ENCODE assay signal across 7 mouse cellular contexts in genomic region chr11:57617526-57618264, GRCm38 (mm10). TPM values are rescaled to one million over a fixed set of nuclear protein-coding genes. Genes with fewer than 3 reads are reported as not detected.
DNase-seq lines count a peak whose midpoint lies in the region; ATAC-seq lines count a peak whose summit lies in the region.

No protein-coding gene starts in this region.

- ATAC-seq in CD4-positive, CD25-positive, alpha-beta regulatory T cell, adult 4 months, result peak; percentile 49
- 0 out of 2 replicates have a peak, but pooled peaks have one; percentile 35 for ATAC-seq in liver, embryonic 16.5 days (ENCODE audit: low read depth)

- no peaks in the 10 kb centered on the region for H3K36me3 ChIP-seq in liver, embryonic 16.5 days (ENCODE audit: control insufficient read depth, insufficient read depth)

- 23% methylated on average over 15 of the region's 15 CpGs for WGBS in liver, embryonic 16.5 days (ENCODE audit: insufficient replicate concordance)

- peaks cover 2% of the 10 kb centered on the region; the same call in 1 of the 2 replicates for H3K4me1 ChIP-seq in liver, embryonic 16.5 days (ENCODE audit: control insufficient read depth, low read depth, low read length)

- H3K4me2 ChIP-seq in liver, embryonic 16.5 days (ENCODE audit: low read depth, low read length), result no peak overlapping the region

- H3K27me3 ChIP-seq in liver, embryonic 16.5 days (ENCODE audit: control insufficient read depth, insufficient read depth, low read depth, low read length), result no peaks in the 10 kb centered on the region; the same call in 1 of the 2 replicates

- H3K9me3 ChIP-seq in liver, embryonic 16.5 days (replicated peaks; ENCODE audit: control insufficient read depth, low read length), result no peaks in the 10 kb centered on the region

- no peak overlapping the region for H3K4me3 ChIP-seq in liver, embryonic 16.5 days (ENCODE audit: low read depth, low read length)

- peak; percentile 45 for DNase-seq in A20 (ENCODE audit: low read depth, low spot score)
- DNase-seq in c-Kit-positive CD71-negative TER-119-negative erythroid progenitor cells, embryonic 14.5 days (ENCODE audit: low read depth), result peak; percentile 22
- DNase-seq in forelimb bud, embryonic 11.5 days (ENCODE audit: low read depth, low spot score), result peak; percentile 35
- DNase-seq in kidney, adult 8-10 months, result peak; percentile 53 to 68
- DNase-seq in right cerebral cortex, adult 2 months (ENCODE audit: low spot score in 2 of 2), result peak; percentile 48 to 57

- no peak overlapping the region for H3K9ac ChIP-seq in liver, embryonic 16.5 days (ENCODE audit: low read depth, low read length)

- no peak overlapping the region for H3K27ac ChIP-seq in liver, embryonic 16.5 days (ENCODE audit: low read length)

RNA-seq across cellular contexts. Expression of gene Galnt10, which starts 27.5 kb away (rescaled TPM):
- 1 to 10 TPM; 7.4 to 8.3 TPM for polyA plus RNA-seq in CD4-positive, CD25-positive, alpha-beta regulatory T cell, adult 4 months (2017; shearing (Covaris generic))
- polyA plus RNA-seq in liver, embryonic 16.5 days (2015; fragmentation: Nextera tagmentation; extraction: Ambion mirVana), result 24.1 and 26.3 TPM in 2 replicates
